Mouse (Mus musculus): ENCODE results near the gene Vps33b. TPM values are rescaled to one million over a fixed set of nuclear protein-coding genes. Genes with fewer than 3 reads are reported as not detected.
A peak's percentile ranks its signal among the peaks of the same experiment; 100 is the strongest.

The Vps33b gene
- 1 to 10 TPM; 7.2 to 9.0 TPM for total RNA-seq (2021)
- long read RNA-seq, experiment 1, transcript Vps33b-201 (23 exons, 2,574 nt): major isoform, 11 of 13 reads
- long read RNA-seq, experiment 1, partial matches to known transcripts: 0 of 13 reads
- long read RNA-seq, experiment 1, other reads (novel, unspliced or antisense): 2 of 13 reads
- long read RNA-seq, experiment 2, transcript Vps33b-201 (23 exons, 2,574 nt): major isoform, 5 of 7 reads
- long read RNA-seq, experiment 2, partial matches to known transcripts: 1 of 7 reads
- long read RNA-seq, experiment 2, other reads (novel, unspliced or antisense): 1 of 7 reads

DNA sequence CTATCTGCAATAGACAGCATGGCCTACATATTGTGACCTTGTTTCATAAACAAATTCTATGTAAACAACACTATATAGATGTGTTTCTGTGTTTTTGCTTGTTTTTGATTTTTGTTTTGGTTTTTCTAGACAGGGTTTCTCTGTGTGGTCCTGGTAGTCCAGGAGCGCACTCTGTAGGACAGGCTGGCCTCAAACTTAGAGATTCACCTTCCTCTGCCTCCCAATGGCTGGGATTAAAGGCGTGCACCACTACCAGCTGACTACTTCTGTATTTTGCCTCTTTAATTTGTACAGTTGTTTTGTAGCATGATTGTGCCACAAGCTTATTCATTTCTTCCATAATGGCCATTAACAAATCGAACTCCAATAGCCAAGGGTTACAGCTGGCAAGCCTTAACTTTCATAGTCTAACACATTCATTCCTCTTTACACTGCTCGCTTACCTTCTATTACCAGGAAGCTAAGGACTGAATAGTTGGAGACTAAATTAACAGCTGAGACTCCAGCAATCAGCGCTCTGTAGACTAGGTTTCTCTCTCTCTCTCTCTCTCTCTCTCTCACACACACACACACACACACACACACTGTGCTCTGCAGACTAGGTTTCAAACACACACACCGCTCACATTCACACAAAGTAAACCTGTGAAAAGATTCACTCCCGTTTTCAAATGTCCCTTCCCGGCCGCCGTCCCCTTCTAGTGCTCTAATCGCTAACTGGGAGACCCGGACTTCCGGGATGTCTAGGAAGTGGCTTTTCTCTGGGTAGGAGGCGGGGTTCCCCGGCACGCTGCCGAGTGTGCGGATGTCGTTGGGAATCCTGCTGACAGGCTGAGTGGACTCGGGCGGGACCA, at the start of gene Vps33b:
Gene Vps33b (plus strand): TSS at position 753 of the 854 bp plus-strand sequence.
- peak; percentile 97 to 99 for DNase-seq

DNA sequence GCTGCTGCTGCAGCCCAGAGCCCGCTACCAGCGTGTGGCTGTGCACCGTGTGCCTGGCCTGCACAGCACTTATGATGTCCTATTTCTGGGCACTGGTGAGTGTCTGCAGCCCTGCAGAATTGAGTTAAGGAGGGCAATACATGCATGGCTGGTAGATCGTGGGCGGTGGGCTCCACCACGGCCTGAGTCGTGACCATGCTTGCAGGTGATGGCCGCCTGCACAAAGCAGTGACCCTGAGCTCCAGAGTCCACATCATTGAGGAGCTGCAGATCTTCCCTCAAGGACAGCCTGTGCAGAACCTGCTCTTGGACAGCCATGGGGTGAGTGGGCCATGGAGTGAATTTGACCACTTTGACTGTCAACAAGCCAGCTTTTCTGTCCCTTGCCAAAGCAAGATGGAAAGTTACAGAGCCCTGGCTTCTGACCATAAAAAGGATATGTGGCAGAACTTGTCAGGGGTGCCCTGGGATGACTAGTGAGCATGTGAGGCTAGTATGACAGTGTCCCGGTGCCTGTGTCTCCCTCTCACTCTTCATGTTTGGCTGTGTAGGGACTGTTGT, 49.1 kb upstream of the Vps33b start:
- DNase-seq: no peak

DNA sequence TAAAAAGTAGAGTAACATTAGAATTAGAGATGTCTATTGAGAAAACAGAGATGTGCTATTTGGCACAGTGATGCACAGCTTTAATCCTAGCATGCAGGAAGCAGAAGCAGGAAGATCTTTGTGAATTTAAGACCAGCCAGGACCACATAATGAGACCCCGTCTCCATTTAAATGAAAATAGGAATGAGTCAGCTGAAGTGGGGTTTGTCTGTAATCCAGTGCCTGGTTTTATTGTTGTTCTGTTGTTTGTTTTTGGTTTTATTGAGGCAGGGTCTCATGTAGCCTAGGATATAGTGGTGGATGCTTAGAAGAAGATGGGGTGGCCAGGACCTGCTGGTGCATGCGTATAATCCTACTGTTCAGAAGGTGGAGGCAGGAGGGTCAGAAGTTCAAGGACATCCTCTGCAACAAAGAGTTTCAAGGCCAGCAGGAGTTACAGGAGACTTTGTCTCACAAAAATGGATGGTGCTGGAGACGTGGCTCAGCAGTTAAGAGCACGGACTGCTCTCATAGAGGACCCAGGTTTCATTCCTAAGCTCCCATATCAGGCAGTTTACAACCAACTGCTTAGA, 48.2 kb upstream of the Vps33b start:
- DNase-seq: no peak

DNA sequence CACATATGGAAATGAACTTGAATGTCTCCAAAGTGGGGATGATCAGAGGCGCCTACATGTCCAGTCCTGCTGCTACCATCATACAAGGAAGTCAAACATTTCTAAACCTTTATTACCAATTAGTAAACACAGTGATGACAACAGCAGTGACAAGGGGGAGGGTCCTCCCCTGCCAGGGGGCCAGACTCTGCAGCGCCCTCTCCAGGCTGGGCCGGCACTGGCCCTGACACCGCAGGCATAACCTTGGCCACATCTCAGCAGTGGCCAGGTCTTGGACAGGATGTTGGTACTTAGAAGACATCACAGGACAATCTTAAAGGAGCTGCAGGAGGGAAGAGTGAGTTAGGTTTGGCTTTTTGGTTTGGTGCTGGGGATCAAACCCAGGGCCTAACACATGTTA, 42.4 kb upstream of the Vps33b start:
- DNase-seq: no peak

DNA sequence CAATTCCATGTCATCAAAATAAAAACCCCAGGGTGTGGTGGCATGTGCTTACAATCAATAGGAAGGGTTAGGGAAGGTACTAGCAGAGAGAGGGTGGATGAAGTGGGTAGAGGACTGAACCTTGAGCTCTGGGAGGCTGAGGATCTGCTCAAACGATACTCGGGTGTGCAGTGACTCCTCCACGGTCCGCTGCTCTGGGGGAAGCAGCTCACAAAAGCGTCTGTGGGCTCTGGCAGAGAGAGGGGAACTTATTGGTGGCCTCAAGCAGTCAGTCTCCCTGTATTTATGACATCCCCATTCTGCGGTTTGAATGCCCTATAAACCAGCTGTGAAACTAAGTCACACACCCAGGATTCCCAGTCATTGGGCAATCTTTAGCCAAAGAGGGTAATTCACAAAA, 39.3 kb upstream of the Vps33b start:
- no peak for DNase-seq

DNA sequence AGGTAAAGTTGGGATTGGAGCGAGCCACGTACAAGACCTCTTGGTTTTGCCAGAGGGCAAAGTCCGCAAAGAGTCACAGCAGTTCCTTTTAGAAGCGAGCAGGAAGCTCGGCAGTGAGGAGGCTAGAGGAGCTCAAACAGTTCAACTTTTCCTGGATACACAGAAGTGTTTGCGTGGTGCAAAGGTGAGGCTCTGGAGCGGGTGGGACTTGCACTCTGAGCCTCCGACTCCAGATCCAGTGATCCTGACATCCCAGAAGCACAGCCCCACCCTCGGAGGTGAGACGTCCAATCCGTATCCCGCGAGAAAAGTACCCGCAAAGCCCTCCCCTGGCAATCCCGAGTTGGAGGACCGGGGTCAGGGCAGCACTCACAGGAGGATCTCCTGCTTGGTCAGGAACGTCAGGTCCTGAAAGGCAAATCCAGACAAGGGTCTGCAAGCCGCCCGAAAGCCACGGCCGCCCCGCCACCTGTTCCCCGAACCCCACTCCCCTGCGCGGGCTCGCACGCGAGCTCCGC, 37.4 kb upstream of the Vps33b start:
- no peak for DNase-seq

DNA sequence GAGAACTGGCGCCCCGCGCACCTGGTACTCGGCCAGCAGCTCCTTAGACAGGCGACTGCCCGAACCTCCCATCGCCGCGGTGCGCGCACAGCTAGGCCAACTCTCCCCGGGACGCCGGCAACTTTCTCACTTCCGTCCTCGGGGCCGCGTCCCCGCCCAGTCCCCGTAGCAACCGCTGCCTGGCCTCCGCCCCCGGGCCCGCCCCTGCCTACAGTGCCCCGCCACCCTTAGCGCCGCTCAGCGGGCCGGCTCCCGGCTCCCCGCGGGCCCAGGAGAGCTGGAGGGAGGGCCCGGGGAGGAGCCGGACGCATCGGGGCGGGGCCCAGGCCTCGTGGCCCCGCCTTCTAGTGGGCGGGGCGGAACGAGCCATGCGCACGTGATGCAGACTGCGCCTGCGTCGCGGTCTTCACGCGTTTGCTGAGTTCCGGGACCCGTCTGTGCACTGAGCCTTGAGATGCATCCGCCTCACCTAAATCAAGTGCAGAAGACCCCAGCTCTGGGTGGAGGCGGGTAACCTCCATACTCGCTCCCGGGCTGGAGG, 36.9 kb upstream of the Vps33b start, which contains the start of the genes Cib1 and Gdpgp1:
Gene Cib1 (minus strand): TSS at position 325 of the 541 bp plus-strand sequence.
Gene Gdpgp1 (plus strand): TSS at position 377 of the 541 bp plus-strand sequence.
- DNase-seq: peak; percentile 96 to 98

DNA sequence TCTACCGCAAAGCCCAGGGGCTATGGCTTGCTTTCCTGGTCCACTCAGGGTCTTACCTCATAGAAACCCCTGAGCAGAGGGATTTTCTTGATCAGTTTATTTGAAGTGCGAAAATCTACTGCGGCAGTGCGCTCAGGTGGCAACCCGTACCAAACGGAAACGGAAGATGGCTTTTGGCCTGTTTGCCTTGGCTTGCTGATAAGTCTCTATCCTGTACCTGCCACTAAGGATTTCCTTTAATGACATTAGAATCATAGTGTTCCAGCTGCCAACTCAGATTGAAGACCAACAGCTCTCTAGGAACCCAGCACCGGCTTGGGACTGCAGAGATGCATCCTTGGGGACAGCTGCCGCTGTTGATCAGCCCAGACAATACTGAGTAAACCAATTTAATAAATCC, 35.6 kb upstream of the Vps33b start:
- no peak for DNase-seq

DNA sequence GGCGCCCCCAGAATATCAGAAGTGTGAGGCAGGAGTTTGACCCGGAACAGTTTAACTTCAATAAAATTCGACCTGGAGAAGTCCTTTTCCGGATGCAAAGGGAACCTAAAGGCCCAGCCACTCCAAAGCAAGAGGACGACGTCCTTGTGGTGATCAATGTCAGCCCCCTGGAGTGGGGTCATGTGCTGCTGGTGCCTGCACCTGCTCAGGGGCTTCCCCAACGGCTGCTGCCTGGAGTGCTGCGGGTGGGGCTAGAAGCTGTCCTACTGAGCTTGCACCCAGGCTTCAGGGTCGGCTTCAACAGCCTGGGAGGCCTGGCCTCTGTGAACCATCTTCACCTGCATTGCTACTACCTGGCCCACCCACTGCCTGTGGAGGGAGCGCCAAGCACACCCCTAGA, 30.9 kb upstream of the Vps33b start:
- no peak for DNase-seq

DNA sequence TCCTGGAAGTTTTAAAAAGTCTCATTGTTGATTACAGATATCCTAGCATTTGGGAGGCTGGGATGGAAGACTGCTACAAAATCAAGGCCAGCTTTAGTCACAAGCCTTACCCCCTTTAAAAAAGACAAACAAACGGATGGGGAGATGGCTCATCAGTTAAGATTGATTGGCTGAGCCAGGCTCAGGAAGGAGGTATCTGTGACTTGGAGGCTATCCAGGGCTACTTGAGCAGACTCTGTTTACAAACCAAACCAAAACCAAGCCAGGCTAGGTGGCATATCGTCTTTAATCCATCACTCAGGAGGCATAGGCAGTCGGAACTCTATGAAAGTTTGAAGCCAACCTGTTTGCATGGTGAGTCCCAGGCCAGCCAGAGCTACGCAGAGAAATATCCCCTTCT, 27.8 kb upstream of the Vps33b start:
- no peak for DNase-seq

DNA sequence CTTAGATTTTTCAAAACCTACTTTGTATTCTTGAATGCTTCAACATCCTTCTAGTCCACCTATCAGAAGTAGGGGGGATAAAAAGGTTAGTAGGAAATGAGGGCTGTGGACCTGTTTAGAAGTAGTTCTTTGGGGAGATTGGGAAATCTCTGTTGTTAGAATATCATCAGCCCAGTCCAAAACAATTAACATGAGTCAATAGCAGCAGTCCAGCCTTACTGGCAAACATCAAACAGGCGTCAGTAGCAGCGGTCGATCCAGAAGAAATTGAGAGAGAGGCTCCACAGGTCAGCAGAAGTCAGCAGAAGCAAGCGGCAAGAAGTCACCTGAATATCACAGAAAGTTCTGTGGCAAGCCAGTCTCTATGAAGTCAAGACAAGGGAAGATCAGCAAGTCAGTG, 24.6 kb upstream of the Vps33b start:
- no peak for DNase-seq

DNA sequence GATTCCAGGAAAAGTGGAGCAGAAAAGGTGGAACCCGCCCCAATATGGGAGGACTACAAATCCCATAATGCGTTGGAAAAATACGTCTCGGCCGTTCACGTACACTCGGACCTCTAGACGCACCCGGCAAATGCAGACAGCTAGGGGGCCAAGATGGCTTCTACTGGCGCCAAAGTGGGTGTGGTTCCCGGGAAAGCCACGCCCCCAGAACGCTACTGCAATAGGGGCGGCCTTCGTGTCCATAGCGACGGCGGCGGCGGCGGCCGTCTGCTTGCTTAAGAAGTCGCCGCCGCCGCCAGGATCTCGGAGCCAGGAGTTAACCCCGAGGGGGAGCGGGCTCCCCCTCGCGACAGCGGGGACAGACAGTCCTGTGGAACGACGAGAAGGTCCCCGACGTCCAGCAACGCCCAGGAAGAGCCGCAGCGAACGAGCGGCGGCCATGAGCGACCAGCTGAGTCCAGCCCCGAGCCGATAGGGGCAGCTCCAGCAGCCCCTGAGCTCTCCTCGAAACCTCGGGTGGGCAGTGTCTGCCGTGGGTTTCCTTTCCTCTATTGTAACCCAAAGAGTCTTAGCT, 23.2 kb upstream of the Vps33b start, which contains the start of gene Ttll13:
Gene Ttll13 (plus strand): TSS at position 229 of the 574 bp plus-strand sequence.
- DNase-seq: peak; percentile 96 to 98

DNA sequence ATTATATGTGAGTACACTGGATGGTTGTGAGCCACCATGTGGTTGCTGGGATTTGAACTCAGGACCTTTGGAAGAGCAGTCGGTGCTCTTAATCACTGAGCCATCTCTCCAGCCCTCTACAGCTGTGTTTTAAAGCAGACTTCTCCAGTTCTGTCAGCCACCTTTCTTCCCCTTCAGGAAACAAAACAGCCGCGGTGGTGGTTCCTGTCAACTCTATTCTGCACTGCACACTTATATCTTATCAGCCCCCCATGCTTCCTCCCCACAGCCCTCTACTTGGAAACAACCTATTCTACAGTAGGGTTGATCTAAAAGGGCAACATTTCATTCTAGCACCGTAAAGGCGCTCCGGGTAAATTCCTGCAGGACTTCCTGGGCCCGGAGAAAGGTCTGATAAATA, 22.6 kb upstream of the Vps33b start:
- no peak for DNase-seq

DNA sequence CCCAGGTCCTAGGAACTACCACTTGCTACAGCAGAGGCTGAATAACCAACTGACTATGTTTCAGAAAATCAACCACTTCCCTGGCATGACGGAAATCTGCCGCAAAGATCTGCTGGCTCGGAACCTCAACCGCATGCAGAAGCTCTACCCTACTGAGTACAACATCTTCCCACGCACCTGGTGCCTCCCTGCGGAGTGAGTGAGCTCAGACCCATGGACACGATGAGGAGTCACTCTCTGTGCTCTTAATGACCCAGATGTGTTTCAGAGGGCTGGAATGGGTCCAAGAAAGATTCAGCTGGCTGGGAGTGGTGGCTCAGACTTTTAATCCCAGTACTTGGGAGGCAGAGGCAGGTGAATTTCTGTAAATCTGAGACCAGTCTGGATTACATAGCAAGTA, 17.0 kb upstream of the Vps33b start:
- DNase-seq: no peak

DNA sequence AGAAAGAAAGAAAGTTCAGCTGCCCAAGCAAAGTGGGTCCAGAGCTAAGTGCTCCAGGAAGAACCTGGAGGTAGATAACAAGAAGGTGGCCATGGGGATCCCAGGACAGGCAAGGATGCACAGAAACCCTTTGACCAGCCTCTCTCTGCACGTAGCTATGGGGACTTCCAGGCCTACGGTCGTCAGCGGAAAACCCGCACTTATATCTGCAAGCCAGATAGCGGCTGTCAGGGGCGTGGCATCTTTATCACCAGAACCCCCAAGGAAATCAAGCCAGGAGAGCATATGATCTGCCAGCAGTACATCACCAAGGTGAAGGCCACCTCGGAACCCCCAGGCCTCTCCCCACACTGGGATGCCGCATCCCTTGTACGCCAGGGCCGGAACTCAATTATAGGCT, 16.6 kb upstream of the Vps33b start:
- DNase-seq: no peak

DNA sequence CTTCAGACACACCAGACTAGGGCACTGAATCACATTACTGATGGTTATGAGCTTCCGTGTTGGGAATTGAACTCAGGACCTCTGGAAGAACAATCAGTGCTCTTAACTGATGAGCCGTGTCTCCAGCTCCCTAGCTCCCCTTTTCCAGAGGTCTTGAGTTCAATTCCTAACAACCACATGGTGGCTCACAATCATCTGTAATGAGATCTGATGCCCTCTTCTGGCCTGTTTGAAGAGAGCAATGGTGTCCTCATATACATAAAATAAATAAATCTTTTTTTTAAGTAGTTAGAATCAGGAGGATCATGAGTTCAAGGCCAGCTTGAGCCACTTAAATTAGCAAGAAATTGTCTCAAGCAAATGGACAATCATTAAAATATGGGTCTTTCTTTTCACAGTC, 13.5 kb upstream of the Vps33b start:
- no peak for DNase-seq

DNA sequence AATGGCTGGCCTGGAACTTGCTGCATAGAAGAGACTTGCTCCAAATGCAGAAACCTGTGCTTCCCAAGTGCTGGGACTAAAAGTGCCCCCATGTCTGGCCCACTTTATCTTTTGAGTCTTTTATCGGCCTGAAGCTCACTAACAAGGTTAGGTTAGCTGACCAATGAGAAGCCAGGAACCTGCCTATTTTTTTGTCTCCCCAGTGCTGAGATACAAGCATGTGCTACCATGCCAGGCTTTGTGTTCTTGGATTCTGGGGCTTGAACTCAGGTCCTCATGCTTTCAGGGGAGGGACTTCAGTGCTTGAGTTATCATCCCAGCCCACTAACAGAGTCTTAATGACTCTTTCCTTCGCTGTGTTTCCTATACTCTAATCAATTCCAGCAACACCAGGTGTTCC, 11.7 kb upstream of the Vps33b start:
- no peak for DNase-seq

DNA sequence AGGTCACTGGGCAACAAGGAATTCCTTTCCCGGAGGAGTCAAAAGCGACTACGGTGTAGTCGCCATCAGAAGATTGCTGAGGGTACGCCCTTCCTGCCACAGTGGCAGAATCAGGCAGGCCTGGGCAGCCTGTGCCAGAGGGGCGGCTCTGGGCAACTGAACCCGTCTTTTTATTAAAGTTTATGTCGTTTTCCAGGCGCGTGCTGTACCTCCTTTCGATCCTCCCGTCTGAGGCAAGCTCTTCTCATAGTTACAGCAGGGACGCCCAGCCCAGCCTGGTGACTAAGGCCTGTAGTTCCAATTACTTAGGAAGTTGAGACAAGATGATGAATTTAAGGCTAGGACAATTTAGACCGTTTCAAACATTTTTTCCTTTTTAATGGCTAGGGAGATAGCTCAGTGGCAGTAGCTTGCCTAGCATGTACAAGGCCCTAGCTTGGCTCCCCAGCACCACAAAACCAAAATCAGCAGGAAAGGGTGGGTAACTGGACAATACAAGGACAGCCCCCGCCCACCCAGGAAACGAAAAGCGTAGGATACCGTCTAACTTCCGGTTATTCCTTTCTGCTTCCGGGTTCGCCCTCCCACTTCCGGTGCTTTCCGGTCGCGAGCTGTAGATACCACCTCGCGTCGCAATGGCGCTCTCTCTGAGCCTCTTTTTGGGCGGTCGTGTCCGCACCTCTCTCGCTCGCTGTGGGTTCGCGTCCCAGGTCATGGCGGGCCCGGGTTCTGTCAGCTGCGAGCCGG, 8.7 kb upstream of the Vps33b start, which contains the start of gene Ngrn:
Gene Ngrn (plus strand): TSS at position 591 of the 747 bp plus-strand sequence.
- peak; percentile 92 to 93 for DNase-seq

DNA sequence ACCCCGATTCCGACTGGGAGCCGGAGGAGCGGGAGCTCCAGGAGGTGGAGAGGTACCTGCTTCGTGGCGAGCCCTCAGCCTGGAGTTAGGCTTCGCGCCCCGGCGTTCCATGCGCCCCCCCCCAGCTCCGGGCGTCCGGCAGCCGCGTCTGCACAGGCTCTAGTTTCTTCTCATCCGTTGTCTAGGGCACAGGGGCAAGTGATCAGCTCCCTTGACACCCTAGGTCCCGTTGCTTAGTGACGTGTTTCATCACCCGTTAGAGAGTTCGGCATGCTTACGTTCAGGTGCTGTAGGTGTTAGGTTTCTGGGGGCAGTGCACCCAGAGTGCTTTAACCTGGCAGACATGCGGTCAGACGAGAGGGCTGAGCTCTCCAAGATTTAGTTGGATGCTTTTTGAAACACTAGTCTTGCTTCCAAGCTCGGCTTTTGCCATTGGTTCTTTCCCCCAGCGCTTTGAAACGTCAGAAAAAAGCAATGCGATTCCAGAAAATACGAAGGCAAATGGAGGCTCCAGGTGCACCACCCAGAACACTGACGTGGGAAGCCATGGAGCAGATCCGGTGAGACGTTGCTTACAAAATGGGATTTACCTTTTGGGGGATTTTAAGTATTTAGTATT, 8.0 kb upstream of the Vps33b start:
- no peak for DNase-seq

DNA sequence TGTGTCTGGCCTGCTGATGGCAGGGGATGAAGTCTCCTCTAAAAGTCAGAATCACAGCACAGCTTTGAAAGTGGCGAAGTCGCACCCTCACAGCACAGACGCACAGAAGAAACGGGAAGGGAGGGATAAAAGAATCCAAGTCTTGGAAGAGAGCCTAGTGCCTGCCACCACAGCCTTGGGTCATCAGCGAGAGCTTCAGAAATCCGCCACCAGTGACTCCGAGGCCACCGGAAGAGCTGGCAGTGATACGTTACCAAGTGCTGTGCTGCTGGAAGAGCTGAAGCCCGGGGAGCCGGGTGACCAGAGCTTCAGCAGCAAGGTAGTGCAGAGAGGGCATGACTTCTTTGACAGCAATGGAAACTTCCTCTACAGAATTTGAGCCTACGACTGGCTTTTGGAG, 4.8 kb upstream of the Vps33b start:
- DNase-seq: no peak
